Mouse (Mus musculus) kidney, postnatal 0 days (tissue): ENCODE results near the gene Erich3. TPM values are rescaled to one million over a fixed set of nuclear protein-coding genes. Genes with fewer than 3 reads are reported as not detected.

ENCODE experiments used
- ATAC-seq: fragments of 200-750 bp; cut with Nextera tagmentation; replicated peaks from 2 replicates; pipeline ENCODE4 v1.8.0; 2017; ENCODE audit warnings: low read depth, moderate number of reproducible peaks, moderate TSS enrichment, moderate library complexity; ENCODE audit not compliant: low FRiP score
- DNase-seq: peaks from one replicate; pipeline ENCODE4 v3.0.0-alpha.2; 2016; ENCODE audit warnings: low spot score
- H3K27ac ChIP-seq: fragments of 300-500 bp; sonication (generic); 2 replicates; pipeline ENCODE4 v1.5.1; 2014; ENCODE audit warnings: mild to moderate bottlenecking
- H3K27me3 ChIP-seq: fragments of 300-500 bp; sonication (generic); 2 replicates; pipeline ENCODE4 v1.6.1; 2014; ENCODE audit warnings: low read length, mixed read lengths; ENCODE audit not compliant: insufficient read depth
- H3K36me3 ChIP-seq: fragments of 300-500 bp; sonication (generic); 2 replicates; pipeline ENCODE4 v1.6.1; 2014; ENCODE audit warnings: low read length, mixed read lengths; ENCODE audit not compliant: insufficient read depth
- H3K4me1 ChIP-seq: fragments of 300-500 bp; sonication (generic); replicated peaks from 2 replicates; pipeline ENCODE4 v1.6.1; 2014; ENCODE audit warnings: antibody characterized with exemption, low read length, mixed read lengths; ENCODE audit not compliant: insufficient read depth
- H3K4me2 ChIP-seq: fragments of 300-500 bp; sonication (generic); 2 replicates; pipeline ENCODE4 v1.6.1; 2014; ENCODE audit warnings: mild to moderate bottlenecking, low read length, moderate library complexity, mixed read lengths
- H3K4me3 ChIP-seq: fragments of 300-500 bp; sonication (generic); replicated peaks from 2 replicates; pipeline ENCODE4 v1.5.1; 2014; ENCODE audit warnings: low read depth, low read length
- H3K9ac ChIP-seq: fragments of 300-500 bp; sonication (generic); 2 replicates; pipeline ENCODE4 v1.6.1; 2014; ENCODE audit warnings: low read depth, low read length
- H3K9me3 ChIP-seq: fragments of 300-500 bp; sonication (generic); replicated peaks from 2 replicates; pipeline ENCODE4 v1.6.1; 2016; ENCODE audit warnings: low read length, inconsistent platforms, mixed read lengths
- CTCF ChIP-seq: IDR thresholded peaks from 2 replicates; pipeline ENCODE4 v1.5.1; 2016; ENCODE audit warnings: antibody characterized with exemption, low read depth, mild to moderate bottlenecking, moderate library complexity
- WGBS: fragments of 180-500 bp; shearing (Covaris S2); extraction: QIAGEN DNeasy Blood & Tissue Kit; methylation state at CpG from one replicate; pipeline ENCODE4 v1.1.7; 2014; 5-methylcytosine and 5-hydroxymethylcytosine counted together
- polyA plus RNA-seq: library from polyadenylated mRNA; unstranded; fragments of >200 nt; fragmentation: Nextera tagmentation; extraction: Ambion mirVana; gene quantifications from 2 replicates; pipeline ENCODE4 v1.2.1, GENCODE M21; 2015

Gene Erich3
- polyA plus RNA-seq, 1 experiment from 2014 or later = not detected

- Histone ChIP-seq H3K4me2 (no peak overlapping the region), H3K27ac (no peak overlapping the region), H3K9me3 (no peaks in the 10 kb centered on the region), H3K9ac (no peak overlapping the region), H3K36me3 (no peaks in the 10 kb centered on the region), H3K4me3 (no peak overlapping the region), H3K27me3 (no peaks in the 10 kb centered on the region), H3K4me1 (no peaks in the 10 kb centered on the region)
- 23% methylated on average over 6 of the region's 6 CpGs for WGBS
- ATAC-seq (peak; percentile 40; the same call in 1 of the 2 replicates), DNase-seq (peak; percentile 61)
- TF ChIP-seq CTCF = no peak
These were observed 41.1 kb downstream of the Erich3 start for GRCm38 (mm10) chr3:154704755-154705154.

DNA sequence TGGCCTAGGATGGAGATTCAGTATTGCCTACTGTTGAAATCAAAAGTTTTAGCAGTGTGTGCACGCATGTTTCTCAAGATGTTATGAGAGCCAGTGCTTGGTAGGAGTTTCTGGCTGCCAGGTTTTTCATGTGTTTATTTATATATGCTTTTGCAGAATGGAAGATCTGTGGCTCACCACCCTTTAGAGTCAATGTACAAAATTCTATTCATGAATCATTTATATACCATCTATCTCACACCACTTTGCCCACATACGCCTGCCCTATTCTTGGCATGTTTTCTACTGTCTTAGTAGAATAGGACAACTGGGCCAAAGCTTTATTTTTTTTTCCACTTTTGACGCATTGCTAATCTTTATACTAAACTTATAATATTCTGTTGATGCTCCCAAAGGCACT, 44.5 kb downstream of the Erich3 start:
- no peaks in the 10 kb centered on the region for H3K4me1 ChIP-seq
- no peak overlapping the region for H3K4me2 ChIP-seq
- H3K9me3 ChIP-seq = no peaks in the 10 kb centered on the region
- H3K27ac ChIP-seq = no peak overlapping the region
- ATAC-seq = no peak
- no peak for DNase-seq
- H3K4me3 ChIP-seq = no peak overlapping the region
- TF ChIP-seq CTCF = no peak
- WGBS = 91% methylated on average over 3 of the region's 3 CpGs
- no peaks in the 10 kb centered on the region for H3K27me3 ChIP-seq
- H3K36me3 ChIP-seq = no peaks in the 10 kb centered on the region
- no peak overlapping the region for H3K9ac ChIP-seq

DNA sequence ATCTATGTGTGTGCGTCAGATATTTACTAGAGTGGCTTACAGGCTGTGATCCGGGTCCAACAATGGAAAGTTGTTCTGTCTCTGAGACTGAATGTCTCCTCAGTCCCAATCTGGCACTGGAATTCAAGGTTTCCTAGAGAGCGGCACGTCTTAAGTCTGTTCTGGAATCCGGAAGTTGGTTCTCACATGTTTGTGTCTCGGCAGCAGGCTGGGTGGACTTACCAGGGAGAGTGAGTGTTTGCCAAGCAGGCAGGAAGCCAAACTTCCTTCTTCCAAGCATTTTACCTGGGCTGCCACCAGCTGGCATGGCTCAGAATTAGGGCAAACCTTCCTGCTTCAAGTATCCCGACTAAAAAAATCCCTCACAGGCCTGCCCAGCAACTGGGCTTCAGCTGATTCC, 59.5 kb downstream of the Erich3 start:
- Histone ChIP-seq H3K4me2 (no peak overlapping the region), H3K4me3 (no peak overlapping the region), H3K36me3 (no peaks in the 10 kb centered on the region), H3K27ac (no peak overlapping the region), H3K4me1 (no peaks in the 10 kb centered on the region), H3K27me3 (no peaks in the 10 kb centered on the region), H3K9ac (no peak overlapping the region), H3K9me3 (no peaks in the 10 kb centered on the region)
- ATAC-seq = no peak
- WGBS = 68% methylated on average over 7 of the region's 7 CpGs
- no peak for DNase-seq
- no peak for TF ChIP-seq CTCF

- no peak overlapping the region for H3K4me3 ChIP-seq
- no peak for DNase-seq
- no peak for TF ChIP-seq CTCF
- H3K27ac ChIP-seq = no peak overlapping the region
- H3K4me2 ChIP-seq = no peak overlapping the region
- no peaks in the 10 kb centered on the region for H3K4me1 ChIP-seq
- H3K27me3 ChIP-seq = no peaks in the 10 kb centered on the region
- no peak overlapping the region for H3K9ac ChIP-seq
- no peak for ATAC-seq
- no peaks in the 10 kb centered on the region for H3K36me3 ChIP-seq
- 55% methylated on average over 10 of the region's 10 CpGs for WGBS
- H3K9me3 ChIP-seq = no peaks in the 10 kb centered on the region
These were observed 67.8 kb downstream of the Erich3 start for GRCm38 (mm10) chr3:154731431-154731830.

DNA sequence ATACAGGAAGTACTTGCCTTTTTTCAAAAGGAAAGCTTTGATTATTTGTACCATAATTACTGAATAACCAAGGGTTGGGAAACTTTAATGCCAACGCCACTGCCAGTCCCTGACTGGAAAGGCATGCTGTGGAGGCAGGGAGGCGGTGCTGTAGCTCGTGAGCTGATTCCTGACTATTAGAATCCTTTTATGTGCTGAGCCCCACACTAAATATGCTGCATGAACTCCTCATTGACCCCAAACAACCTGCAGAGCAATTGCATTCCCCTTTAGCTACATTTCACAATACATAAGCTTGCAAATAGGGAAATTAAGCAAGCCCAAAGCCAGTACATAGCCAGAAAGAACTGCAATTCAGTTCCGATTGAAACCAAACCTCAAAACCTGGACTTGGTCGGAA, 77.8 kb downstream of the Erich3 start:
- H3K4me2 ChIP-seq = no peak overlapping the region
- no peaks in the 10 kb centered on the region for H3K27me3 ChIP-seq
- no peaks in the 10 kb centered on the region for H3K36me3 ChIP-seq
- no peak overlapping the region for H3K4me3 ChIP-seq
- 71% methylated on average over 5 of the region's 5 CpGs for WGBS
- ATAC-seq (no peak), DNase-seq (no peak)
- TF ChIP-seq CTCF = no peak
- no peak overlapping the region for H3K9ac ChIP-seq
- H3K4me1 ChIP-seq = no peaks in the 10 kb centered on the region
- no peak overlapping the region for H3K27ac ChIP-seq
- H3K9me3 ChIP-seq = no peaks in the 10 kb centered on the region

DNA sequence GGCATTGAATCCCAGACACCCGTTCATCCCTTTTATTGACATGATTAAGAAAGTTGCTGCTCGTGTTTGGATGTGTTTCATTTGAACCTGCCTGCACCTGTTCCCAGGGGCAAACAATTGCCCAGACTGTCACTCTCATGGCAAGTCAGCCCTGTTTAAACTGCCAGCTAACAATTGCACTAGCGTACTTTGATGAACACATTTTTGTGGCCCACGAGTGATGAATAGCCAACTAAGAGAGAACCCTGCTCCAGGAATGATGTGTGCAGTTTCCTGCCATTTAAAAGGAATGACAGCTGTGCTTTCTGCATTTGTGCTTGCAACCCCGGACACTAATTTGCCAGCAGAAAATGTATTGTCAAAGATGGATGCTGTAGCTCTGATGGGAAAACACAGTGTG, 79.3 kb downstream of the Erich3 start:
- Histone ChIP-seq H3K27me3 (no peaks in the 10 kb centered on the region), H3K4me3 (no peak overlapping the region), H3K9ac (no peak overlapping the region), H3K36me3 (no peaks in the 10 kb centered on the region), H3K4me2 (no peak overlapping the region), H3K4me1 (no peaks in the 10 kb centered on the region), H3K9me3 (no peaks in the 10 kb centered on the region), H3K27ac (no peak overlapping the region)
- 60% methylated on average over 5 of the region's 5 CpGs for WGBS
- no peak for TF ChIP-seq CTCF
- DNase-seq (no peak), ATAC-seq (no peak)

GRCm38 (mm10) chr3:154744317-154744716, 80.7 kb downstream of the Erich3 start:
- DNase-seq = no peak
- Histone ChIP-seq H3K9me3 (no peaks in the 10 kb centered on the region), H3K36me3 (no peaks in the 10 kb centered on the region), H3K27me3 (no peaks in the 10 kb centered on the region), H3K27ac (no peak overlapping the region), H3K9ac (no peak overlapping the region), H3K4me1 (no peaks in the 10 kb centered on the region), H3K4me3 (no peak overlapping the region), H3K4me2 (no peak overlapping the region)
- no peak for ATAC-seq
- no peak for TF ChIP-seq CTCF
- WGBS = 89% methylated on average over 2 of the region's 2 CpGs
